Mouse (Mus musculus): Measurements from ENCODE around the gene Sh3d21.

DNA sequence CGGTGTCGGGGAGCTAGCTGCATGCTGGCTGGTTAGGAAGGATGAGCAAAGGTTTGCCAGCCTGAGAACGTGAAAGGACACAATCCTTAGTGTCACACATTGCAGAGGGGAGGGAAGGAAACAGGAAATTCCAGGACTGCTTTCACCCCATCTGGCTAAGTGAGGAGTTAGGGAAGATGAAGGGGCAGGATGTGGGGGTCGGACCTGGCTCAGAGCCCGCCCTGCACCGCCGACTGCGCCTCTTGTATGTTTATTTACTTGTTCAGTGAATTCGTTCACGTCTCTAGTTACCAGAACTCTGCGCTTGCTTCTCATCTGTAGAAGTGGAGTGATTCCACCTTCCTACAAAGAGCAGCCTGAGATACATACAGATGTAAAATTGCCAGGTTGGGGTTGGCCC, 32.8 kb downstream of the Sh3d21 start:
- no peak for TF ChIP-seq TAL1 (conservative IDR thresholded peaks at IDR 0.05; ENCODE audit: low read depth, low read length)
- TF ChIP-seq CTCF (IDR thresholded peaks at IDR 0.05; ENCODE audit: low read depth, low read length): no peak
